ENCODE assay signal across 12 mouse cellular contexts in the genomic region with DNA sequence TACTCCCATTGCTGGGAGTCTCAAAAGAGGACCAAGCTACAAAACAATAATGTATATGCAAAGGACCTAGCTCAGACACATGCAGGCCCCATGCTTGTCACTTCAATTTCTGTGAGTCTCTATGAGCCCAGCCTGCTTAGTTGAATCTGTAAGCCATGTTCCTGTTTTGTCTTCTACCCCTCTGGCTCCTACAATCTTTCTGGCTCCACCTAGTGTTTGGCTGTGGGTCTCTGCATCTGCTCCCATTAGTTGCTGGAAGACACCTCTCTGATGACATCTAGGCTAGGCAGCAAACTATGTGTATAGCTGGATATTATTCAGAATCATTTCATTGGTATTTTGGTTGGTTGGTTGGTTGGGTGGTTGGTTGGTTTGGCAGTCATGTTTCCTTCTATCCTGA.
A peak's percentile ranks its signal among the peaks of the same experiment; 100 is the strongest.
DNase-seq lines count a peak whose midpoint lies in the region; ATAC-seq and TF ChIP-seq lines count a peak whose summit lies in the region.
"Had no signal": no experiment of that assay in that cellular context is flagged by ENCODE, and none has a peak within 500 bp of the region (broad histone marks: within the 10 kb centered on the region; RNA-seq: fewer than 3 reads in every experiment).

No protein-coding gene starts in this region.

- H3K9ac ChIP-seq in lung, embryonic 14.5 days: no peak overlapping the region
- H3K9ac ChIP-seq in midbrain, embryonic 11.5 days (ENCODE audit: low read length): no peak overlapping the region
- H3K9ac ChIP-seq: embryonic facial prominence, embryonic 13.5 days; hindbrain, embryonic 12.5 days; limb, embryonic 13.5 days had no signal

- no peaks in the 10 kb centered on the region for H3K9me3 ChIP-seq in lung, embryonic 14.5 days (ENCODE audit: low read depth, low read length)
- H3K9me3 ChIP-seq in midbrain, embryonic 11.5 days (ENCODE audit: control insufficient read depth, low read length): no peaks in the 10 kb centered on the region
- H3K9me3 ChIP-seq: embryonic facial prominence, embryonic 13.5 days; limb, embryonic 13.5 days had no signal

- 0 out of 2 replicates have a peak, but pooled peaks have one; percentile 7 for TF ChIP-seq CTCF in lung, embryonic 14.5 days (IDR thresholded peaks at IDR 0.05; ENCODE audit: low read depth)

- no peaks in the 10 kb centered on the region for H3K27me3 ChIP-seq in lung, embryonic 14.5 days (ENCODE audit: insufficient read depth, low read length)
- H3K27me3 ChIP-seq in midbrain, embryonic 11.5 days (ENCODE audit: control insufficient read depth, insufficient read depth, low read length): no peaks in the 10 kb centered on the region
- H3K27me3 ChIP-seq: embryonic facial prominence, embryonic 13.5 days; hindbrain, embryonic 12.5 days; limb, embryonic 13.5 days had no signal

- no peak overlapping the region for H3K4me2 ChIP-seq in lung, embryonic 14.5 days
- H3K4me2 ChIP-seq in midbrain, embryonic 11.5 days: no peak overlapping the region
- H3K4me2 ChIP-seq: embryonic facial prominence, embryonic 13.5 days; hindbrain, embryonic 12.5 days; limb, embryonic 13.5 days had no signal

- H3K36me3 ChIP-seq in lung, embryonic 14.5 days (ENCODE audit: insufficient read depth): no peaks in the 10 kb centered on the region
- H3K36me3 ChIP-seq in midbrain, embryonic 11.5 days (ENCODE audit: control insufficient read depth, insufficient read depth, low read length): no peaks in the 10 kb centered on the region
- H3K36me3 ChIP-seq: embryonic facial prominence, embryonic 13.5 days; hindbrain, embryonic 12.5 days; limb, embryonic 13.5 days had no signal

- DNase-seq in kidney, adult 18-20 months: peak; percentile 22
- no peak for DNase-seq in kidney, postnatal 4 days
- peak; percentile 56 for DNase-seq in A20 (ENCODE audit: low read depth, low spot score)
- DNase-seq in T-cell, adult 2 months (ENCODE audit: low spot score): peak; percentile 19
- DNase-seq in lung, embryonic 14.5 days: no peak
- DNase-seq in urinary bladder, postnatal 36 days (ENCODE audit: low spot score in 2 of 2): no peak
- no peak for DNase-seq in midbrain, embryonic 11.5 days (ENCODE audit: low spot score, missing footprints)
- no peak for DNase-seq in right cerebral cortex, postnatal 10 days (ENCODE audit: low spot score in 2 of 2)

- no peak overlapping the region for H3K27ac ChIP-seq in lung, embryonic 14.5 days (ENCODE audit: low read depth)
- no peak overlapping the region for H3K27ac ChIP-seq in midbrain, embryonic 11.5 days (ENCODE audit: low read depth, low read length)
- H3K27ac ChIP-seq: embryonic facial prominence, embryonic 13.5 days; hindbrain, embryonic 12.5 days; limb, embryonic 13.5 days had no signal

- H3K4me1 ChIP-seq in lung, embryonic 14.5 days (ENCODE audit: insufficient read depth): peaks cover 3% of the 10 kb centered on the region; the same call in 1 of the 2 replicates
- H3K4me1 ChIP-seq in midbrain, embryonic 11.5 days (ENCODE audit: control insufficient read depth, insufficient read depth, low read length): peaks cover 5% of the 10 kb centered on the region
- H3K4me1 ChIP-seq: hindbrain, embryonic 12.5 days had no signal

- no peak for ATAC-seq in lung, embryonic 14.5 days (ENCODE audit: insufficient read depth)
- no peak for ATAC-seq in midbrain, embryonic 11.5 days (ENCODE audit: low FRiP score)

- no peak overlapping the region for H3K4me3 ChIP-seq in lung, embryonic 14.5 days (ENCODE audit: low read depth, low read length)
- no peak overlapping the region for H3K4me3 ChIP-seq in midbrain, embryonic 11.5 days (ENCODE audit: low read depth, low read length)
- H3K4me3 ChIP-seq: embryonic facial prominence, embryonic 13.5 days; hindbrain, embryonic 12.5 days; limb, embryonic 13.5 days; myocyte had no signal

Comparison
In these comparisons a context has a peak if more than half of its experiments do, and no peak if none do; other contexts are left out.
1. DNase-seq: peak in kidney, adult 18-20 months (single experiment), A20 (single experiment) and T-cell, adult 2 months (single experiment); none in kidney, postnatal 4 days (0 of 2), lung, embryonic 14.5 days (single experiment), urinary bladder, postnatal 36 days (0 of 2), midbrain, embryonic 11.5 days (single experiment) and right cerebral cortex, postnatal 10 days (0 of 2).